Mouse (Mus musculus): ENCODE results near the gene Lypd6b.

Lypd6b gene

DNA sequence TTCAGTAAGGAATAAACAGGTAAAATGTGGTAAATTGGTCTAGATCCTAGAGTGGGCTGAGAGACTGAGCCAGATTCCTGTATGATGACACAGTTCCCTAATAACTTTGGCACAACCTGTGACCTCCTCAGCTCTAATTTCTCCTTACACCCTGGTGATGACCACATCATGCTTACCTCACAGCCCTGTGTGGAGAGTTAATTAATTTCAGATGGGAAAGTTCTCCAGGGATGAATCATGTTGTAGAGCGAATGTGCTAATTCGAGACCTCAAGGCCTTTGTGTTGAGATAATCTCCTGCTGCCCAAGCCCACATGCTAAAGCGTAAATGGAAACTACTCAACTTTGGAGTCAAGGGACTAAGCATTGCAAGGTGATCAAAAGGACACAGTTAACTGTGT, 142.4 kb downstream of the Lypd6b start:
- in situ Hi-C loops (cut with MboI, MseI), result loop anchor here (10.0 kb wide), 2 partner anchors 105 to 605 kb away; no protein-coding TSS in a partner anchor

DNA sequence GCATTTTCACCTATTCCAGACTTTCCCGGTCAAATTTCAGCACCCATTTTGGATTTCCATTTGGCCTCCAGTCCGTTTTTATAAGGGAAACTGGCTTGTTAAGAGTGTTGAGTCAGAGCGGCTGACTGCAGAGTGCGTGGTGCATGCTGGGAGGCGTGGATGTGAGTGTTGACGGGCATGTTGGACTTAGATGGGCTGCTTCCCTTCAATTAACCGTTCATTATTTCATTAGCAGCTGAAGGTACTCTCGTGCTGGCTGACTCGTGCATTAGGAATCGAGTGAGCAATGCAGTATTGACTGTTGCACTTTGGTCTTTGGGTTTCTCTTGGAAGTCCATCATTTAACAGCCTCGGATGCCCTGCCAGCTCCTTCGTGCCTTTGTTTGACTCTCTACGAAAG, 150.1 kb downstream of the Lypd6b start:
- in situ Hi-C loops (cut with MboI, MseI), result no loop called here

DNA sequence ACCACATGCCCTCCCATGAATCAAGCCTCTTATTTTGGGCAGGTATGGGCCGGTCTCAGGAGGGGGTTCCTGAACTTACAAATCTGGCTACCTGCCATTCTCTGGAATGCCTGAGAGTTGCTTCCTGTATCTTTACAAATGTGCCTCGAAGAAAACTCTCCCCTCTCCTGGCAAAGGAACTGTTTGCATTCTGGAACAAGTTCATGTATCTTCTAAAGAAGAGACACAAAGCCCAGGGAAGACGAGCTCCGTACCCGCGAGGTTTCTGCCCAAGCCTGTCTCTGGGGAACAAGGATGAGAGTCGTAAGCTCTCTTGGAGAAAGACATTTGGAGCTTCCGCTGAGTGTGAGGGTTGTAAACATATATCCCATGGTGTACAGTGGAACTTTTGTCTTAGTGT, 150.8 kb downstream of the Lypd6b start:
- in situ Hi-C loops (cut with MboI, MseI), result no loop called here

DNA sequence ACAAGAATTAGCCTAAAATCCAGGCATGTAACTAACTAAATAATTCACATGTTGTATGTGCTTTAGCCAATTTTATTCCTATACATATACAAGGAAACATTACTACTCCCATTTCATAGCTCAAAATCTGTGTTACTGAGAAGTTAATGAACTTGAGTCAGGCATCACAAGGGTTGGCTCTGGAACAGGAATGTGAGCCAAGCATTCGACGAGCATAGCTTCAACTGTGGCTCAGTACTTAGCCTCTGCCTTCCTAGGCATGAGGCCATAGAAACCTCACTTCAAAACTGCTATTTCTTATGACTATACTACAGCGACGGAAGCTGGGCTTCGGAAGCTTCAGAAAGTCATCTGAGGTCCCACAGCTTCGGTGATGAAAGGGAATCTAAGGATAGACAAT, 152.9 kb downstream of the Lypd6b start:
- in situ Hi-C loops (cut with MboI, MseI), result no loop called here

DNA sequence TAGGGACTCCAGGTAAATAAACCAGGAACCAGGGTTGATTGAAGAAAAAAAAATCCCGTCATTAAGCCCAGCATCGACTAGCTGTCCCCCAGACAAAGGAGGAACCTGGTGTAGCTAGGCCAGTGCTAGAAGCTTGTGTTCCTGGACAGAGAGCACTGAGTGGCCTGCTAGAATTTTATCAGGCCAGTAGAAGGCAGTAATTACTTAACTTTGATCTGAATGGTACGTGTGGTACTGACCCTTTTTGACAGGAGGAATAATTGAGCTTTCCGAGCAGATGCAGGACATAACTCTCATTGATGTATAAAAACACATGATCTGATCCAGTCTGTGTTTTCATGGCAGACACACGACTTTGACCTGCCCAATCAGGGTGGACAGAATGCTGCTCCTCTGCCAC, 154.6 kb downstream of the Lypd6b start:
- in situ Hi-C loops (cut with MboI, MseI), result no loop called here

DNA sequence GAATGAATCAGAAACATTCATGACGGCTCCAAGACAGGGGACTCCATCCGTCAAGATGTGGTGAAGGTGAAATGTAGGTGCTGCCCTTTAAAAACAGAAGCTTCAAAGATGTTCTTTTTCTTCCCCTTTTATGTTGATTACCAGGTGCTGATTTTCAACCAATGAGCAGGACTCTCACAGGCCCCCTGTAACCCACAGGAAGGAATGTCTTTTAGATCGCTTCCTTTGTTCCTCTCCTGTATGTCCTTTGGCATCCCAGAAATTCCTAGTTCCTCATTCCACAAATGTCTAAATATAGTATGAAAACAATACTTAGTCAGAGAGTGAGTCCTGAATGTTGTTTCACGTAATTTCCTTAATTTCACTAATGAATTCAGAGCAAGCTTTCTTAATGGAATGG, 164.2 kb downstream of the Lypd6b start:
- in situ Hi-C loops (cut with MboI, MseI), result no loop called here

DNA sequence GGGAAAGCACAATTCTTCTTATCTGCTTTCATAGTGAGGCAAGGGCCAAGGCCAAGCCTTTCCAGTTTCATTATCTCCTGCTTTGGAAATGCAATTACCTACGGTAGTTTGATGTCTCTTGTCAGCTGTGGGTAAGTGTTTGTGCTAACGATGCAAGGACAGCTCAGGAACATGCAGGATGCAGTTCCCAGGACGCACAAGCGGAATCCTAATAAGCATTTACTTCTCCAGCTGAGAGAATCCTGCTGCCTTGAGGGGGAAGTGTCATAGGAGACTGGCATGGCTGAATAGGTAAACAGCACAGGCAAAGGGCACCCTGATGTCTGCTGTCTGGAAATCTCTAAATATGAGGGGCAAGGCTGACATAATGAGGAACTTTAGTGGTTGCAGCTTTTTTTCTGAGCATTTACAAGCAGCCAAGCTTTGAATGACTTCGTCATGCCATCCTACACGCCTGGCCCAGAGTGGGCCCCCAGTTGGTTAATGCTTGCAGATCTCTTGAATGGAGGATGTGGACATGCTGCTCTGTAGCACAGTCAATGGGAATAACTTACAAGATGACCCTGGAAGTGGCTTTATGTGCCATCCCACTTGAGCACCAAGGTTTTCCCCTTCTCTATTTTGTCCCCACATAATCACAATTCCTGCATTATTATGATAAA, 165.3 kb downstream of the Lypd6b start:
- in situ Hi-C loops (cut with MboI, MseI), result no loop called here

DNA sequence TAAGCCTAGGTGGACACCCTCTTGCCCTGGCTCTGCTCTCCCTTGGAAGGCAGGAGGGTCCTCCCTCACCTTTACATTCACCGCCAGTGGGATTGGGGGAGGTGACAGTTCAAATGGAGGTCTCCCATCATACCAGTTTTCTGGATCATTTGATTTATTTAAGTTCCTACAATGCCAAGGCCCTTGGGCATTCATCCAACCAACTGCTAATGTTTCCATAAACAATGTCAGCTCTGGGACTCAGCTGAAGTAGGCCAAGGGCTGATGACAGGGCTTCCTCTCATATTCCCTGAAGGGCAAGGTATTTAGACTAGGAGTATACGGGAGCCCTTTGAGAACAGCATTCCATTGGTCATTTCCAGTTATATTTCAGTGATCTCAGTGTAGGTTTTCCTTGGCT, 170.0 kb downstream of the Lypd6b start:
- in situ Hi-C loops (cut with MboI, MseI), result no loop called here

DNA sequence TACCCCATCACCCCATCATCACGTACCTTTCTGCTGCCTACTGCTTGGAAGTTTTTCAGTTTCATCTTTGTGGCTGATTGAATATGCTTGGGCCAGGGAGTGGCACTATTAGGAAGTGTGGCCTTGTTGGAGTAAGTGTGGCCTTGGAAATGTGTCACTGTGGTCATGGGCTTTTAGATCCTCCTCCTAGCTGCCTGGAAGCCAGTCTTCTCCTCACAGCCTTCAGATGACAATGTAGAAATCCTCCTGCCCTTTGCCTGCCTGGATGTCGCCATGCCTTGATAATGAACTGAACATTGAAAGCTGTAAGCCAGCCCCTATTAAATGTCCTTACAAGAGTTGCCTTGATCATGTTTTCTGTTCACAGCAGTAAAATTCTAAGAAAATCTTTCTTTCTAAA, 174.5 kb downstream of the Lypd6b start:
- in situ Hi-C loops (cut with MboI, MseI), result no loop called here

DNA sequence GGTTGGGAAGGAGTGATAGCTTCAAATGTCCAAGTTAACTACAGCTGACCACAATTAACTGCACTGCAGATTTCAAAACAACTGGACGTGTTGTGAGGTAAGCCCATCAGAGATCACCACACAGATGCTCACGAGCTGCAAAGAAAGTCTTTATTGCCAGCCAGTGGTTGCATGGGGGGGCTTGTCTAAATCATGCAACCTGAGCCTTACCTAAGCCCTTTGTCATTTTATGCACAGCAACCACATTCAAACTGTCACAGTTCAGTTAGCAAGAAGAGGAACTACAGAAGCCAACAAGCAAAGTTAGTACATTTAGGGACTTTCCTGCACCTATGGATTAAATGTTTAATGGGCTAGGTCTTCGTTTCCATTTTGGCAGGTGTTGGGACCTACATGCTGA, 177.4 kb downstream of the Lypd6b start:
- in situ Hi-C loops (cut with MboI, MseI), result no loop called here

DNA sequence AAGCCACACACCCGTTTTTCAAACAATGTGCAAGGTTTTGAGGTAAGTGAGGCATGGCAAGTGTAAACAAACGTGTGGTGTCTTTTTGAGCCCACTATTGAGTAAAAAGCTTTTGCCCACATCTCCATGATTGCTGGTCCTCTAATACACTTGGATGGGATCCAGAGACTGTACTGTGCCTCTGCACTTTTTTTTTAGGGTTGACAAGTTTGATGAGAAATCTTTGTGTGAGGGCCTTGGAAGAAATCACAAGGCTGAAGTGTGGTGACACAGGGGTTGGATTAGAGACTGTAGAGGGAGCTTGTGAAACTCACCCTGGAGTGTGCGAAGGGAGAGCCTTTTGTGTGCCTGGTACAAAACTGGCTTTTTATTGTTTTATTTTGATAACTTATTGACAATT, 180.3 kb downstream of the Lypd6b start:
- in situ Hi-C loops (cut with MboI, MseI), result no loop called here

DNA sequence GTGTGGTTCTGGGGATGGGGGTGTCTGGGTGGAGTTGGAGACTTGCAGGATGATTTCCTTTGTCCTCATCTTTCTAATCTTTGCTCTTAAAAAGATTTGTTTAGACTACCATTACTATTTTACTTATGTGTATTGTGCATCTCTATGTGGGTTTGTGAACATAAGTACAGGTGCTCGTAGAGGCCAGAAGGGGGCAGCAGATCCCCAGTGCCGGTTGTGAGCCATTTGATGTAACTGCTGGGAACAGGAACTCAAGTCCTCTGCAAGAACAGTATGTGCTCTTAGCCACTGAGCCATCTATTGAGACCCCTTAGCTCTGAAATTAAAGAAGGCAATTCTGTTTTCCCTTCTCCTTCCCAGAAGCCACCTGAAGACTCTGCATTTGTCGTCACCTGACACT, 183.5 kb downstream of the Lypd6b start:
- in situ Hi-C loops (cut with MboI, MseI), result no loop called here

DNA sequence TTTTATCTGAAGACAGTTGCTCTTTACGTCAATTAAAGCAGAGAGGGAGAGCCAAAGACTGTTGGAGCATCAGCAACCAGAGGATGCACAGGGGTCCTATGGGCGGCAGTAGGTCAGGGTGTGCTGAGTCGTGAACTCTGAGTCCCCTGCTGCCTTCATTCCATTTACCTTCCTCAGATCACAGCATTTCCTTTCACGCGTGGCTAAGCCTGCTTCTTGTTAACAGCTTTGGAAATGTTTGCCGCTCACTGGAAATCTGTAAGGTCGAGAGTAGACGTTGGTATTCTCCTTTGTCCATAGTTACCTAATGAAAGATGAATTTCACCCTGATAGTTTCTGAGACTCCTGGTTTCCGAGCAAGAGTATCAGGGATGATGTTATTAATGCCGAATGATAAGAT, 191.1 kb downstream of the Lypd6b start:
- in situ Hi-C loops (cut with MboI, MseI), result no loop called here

DNA sequence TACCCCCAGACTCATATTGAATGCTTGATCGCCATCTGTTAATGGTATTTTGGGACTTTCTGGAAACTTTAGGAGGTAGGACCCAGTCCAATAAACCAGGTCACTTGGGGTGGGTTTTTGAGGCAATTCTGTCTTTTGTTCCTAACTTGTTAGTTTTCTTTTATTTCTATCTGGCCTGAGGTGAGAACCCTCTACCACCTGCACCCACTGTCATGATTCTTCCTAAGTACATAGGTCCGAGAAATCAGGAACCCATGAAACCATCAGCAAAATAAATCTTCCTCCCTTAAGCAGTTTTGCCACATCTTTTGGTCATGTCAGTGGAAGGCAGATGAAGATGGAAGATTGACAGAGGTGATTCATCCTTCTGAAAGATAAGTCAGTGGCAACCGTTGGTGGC, 192.5 kb downstream of the Lypd6b start:
- in situ Hi-C loops (cut with MboI, MseI), result loop anchor here (10.0 kb wide), 1 partner anchor 1305 kb away; no protein-coding TSS in a partner anchor

DNA sequence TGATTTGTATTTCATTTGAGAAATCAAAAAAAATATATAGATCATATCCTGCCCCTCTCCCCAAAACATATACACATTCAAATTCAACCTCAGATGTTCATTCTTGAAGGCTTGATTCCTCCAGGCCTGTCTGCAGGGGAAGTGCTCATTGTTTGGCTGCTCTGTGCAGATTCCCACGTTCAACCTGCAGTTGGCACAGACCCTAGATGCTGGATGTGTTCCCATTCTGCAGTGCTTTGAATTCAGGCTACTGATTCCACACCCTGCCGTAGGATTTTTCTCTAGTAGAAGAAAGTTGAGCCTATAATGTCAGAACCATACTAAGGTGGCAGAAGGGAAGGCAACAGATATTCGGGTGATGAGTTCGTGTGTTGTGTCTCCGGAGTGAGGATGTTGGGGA, 195.5 kb downstream of the Lypd6b start:
- in situ Hi-C loops (cut with MboI, MseI), result loop anchor here (10.0 kb wide), 1 partner anchor 1308 kb away; no protein-coding TSS in a partner anchor

DNA sequence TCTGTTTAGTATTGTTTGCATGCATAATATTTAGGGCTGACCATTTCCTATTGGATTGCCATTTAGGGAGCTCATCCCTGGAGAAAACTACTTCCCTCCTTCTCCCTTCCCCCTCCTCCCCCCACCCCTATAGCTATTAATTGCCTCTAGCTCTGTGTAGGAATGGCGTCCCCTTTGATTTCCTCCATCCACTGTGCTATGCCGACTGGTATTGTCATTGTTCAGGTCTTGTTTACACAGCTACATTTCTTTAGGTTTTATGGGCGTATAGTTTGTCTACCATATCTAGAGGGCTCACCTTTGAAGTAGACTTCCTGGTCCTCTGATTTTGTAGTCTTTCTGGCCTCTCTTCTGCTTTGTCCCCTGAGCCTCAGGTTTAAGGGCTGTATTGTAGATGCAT, 197.3 kb downstream of the Lypd6b start:
- in situ Hi-C loops (cut with MboI, MseI), result loop anchor here (10.0 kb wide), 1 partner anchor 1310 kb away; no protein-coding TSS in a partner anchor

DNA sequence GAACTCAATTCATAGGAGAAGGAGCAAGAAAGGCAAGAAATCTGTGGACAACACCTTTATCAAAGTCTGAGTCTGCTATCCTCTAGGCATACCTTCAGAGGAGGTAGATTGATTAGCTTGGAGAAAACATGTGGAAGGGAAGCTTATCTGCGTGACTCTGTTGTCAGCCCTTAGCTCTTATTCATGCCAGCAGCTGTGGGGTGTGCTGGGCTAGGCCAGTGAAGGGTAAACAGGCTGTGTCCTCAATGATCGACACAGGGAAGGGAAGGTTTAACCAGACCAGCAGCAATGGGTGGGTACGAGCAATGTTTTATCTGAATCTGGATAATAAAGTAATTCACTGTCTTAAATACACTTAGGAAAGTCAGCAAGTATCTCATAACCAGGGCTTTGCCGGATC, 208.4 kb downstream of the Lypd6b start:
- in situ Hi-C loops (cut with MboI, MseI), result no loop called here

DNA sequence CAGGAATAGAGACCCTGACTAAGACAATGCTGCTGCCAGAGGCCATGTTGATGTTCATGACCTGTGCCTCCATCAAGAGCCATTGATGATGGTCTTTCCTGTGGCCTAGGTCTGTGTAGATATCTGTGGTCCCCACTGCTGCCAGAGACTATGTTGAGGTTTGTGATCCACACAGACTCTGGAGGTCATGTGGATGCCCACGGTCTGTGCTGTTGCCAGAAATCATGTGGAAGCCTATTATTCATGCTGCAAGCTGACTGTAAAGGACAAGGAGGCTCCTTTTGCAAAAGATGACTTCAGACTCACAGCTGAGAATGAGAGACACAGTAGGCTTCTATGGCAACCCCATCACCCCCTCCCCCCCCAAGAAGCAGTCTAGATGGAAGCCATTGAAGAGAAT, 209.7 kb downstream of the Lypd6b start:
- in situ Hi-C loops (cut with MboI, MseI), result no loop called here
